Mouse (Mus musculus) pancreas, adult 10 weeks (tissue): ENCODE data around the gene Obox2. TPM values are rescaled to one million over a fixed set of nuclear protein-coding genes. Genes with fewer than 3 reads are reported as not detected.

Source experiments
- polyA plus RNA-seq: library from polyadenylated mRNA; stranded (reverse); fragments of 350-450 nt; fragmentation: Illumina TruSeq; extraction: RNeasy Lipid Tissue Mini Kit (QIAGEN cat#74804); gene quantifications from one replicate; pipeline ENCODE4 v1.2.3, GENCODE M21; 2015; ENCODE audit warnings: low read depth, low replicate concordance; ENCODE audit not compliant: insufficient read depth

The Obox2 gene
- polyA plus RNA-seq, result not detected

GRCm38 (mm10) chr7:15388421-15388998 is at the start of gene Obox2, which contains the start of gene Obox1:
Gene Obox2, plus strand, starts transcription at chr7:15388721.
Gene Obox1, plus strand, starts transcription at chr7:15388948.

Other genes with a start within 250 kb of the Obox2 start
- not detected for gene Obox1, start 227 bp downstream of the Obox2 start, polyA plus RNA-seq